Mouse (Mus musculus) myocyte (in vitro differentiated cells): Measurements from ENCODE around the gene St6galnac6. TPM values are rescaled to one million over a fixed set of nuclear protein-coding genes. Genes with fewer than 3 reads are reported as not detected.

ENCODE experiments used
- H3K27me3 ChIP-seq: one replicate; pipeline ENCODE4 v1.6.1; 2011; ENCODE audit not compliant: control insufficient read depth, insufficient read depth, insufficient read length
- H3K36me3 ChIP-seq: one replicate; pipeline ENCODE4 v1.6.1; 2011; ENCODE audit not compliant: control insufficient read depth, insufficient read depth
- H3K4me2 ChIP-seq: one replicate; pipeline ENCODE4 v1.6.1; 2011; ENCODE audit warnings: low read depth, control low read depth
- H3K4me3 ChIP-seq: one replicate; pipeline ENCODE4 v1.5.1; 2011; ENCODE audit warnings: mild to moderate bottlenecking, control low read depth, moderate library complexity
- H3K79me2 ChIP-seq: one replicate; pipeline ENCODE4 v1.6.1; 2011; ENCODE audit not compliant: control insufficient read depth, insufficient read depth
- H3ac ChIP-seq: one replicate; pipeline ENCODE4 v1.6.1; 2011; ENCODE audit not compliant: control insufficient read depth, insufficient read length
- CEBPB ChIP-seq: IDR thresholded peaks from 2 replicates; pipeline ENCODE4 v1.6.1; 2011; ENCODE audit warnings: mild to moderate bottlenecking, moderate library complexity; ENCODE audit not compliant: poor library complexity, insufficient read depth, severe bottlenecking
- E2F4 ChIP-seq: IDR thresholded peaks from one replicate; pipeline ENCODE4 v1.6.1; 2011; ENCODE audit warnings: mild to moderate bottlenecking, control low read depth, moderate library complexity; ENCODE audit not compliant: insufficient read depth
- MAX ChIP-seq: IDR thresholded peaks from one replicate; pipeline ENCODE4 v1.6.1; 2011; ENCODE audit warnings: low read depth, mild to moderate bottlenecking, control low read depth
- MYOD1 ChIP-seq, 3 experiments: IDR thresholded peaks; one replicate each; pipeline ENCODE4 v1.6.1; 2011; ENCODE audit warnings: control low read depth in 2 of 3, low read depth in 2 of 3, mild to moderate bottlenecking in 2 of 3, moderate library complexity in 1 of 3; ENCODE audit not compliant: insufficient read length in 2 of 3, control insufficient read depth in 1 of 3
- MYOG ChIP-seq, 3 experiments: IDR thresholded peaks; one replicate each; pipeline ENCODE4 v1.6.1; 2011; ENCODE audit warnings: control low read depth in 2 of 3, low read depth in 2 of 3, mild to moderate bottlenecking in 2 of 3; ENCODE audit not compliant: insufficient read length in 2 of 3, control insufficient read depth in 1 of 3, insufficient read depth in 1 of 3
- POLR2A ChIP-seq: IDR thresholded peaks from one replicate; pipeline ENCODE4 v1.6.1; 2011; ENCODE audit warnings: low read depth, mild to moderate bottlenecking, control low read depth, moderate library complexity; ENCODE audit not compliant: insufficient read length
- POLR2AphosphoS2 ChIP-seq: IDR thresholded peaks from one replicate; pipeline ENCODE4 v1.6.1; 2011; ENCODE audit warnings: low read depth, control low read depth; ENCODE audit not compliant: insufficient read length
- REST ChIP-seq: IDR thresholded peaks from one replicate; pipeline ENCODE4 v1.6.1; 2011; ENCODE audit warnings: mild to moderate bottlenecking, control low read depth, moderate library complexity; ENCODE audit not compliant: insufficient read depth, insufficient read length
- SRF ChIP-seq: IDR thresholded peaks from one replicate; pipeline ENCODE4 v1.6.1; 2011; ENCODE audit warnings: low read depth; ENCODE audit not compliant: control insufficient read depth, insufficient read length
- TCF12 ChIP-seq: IDR thresholded peaks from one replicate; pipeline ENCODE4 v1.6.1; 2011; ENCODE audit warnings: mild to moderate bottlenecking, control low read depth; ENCODE audit not compliant: poor library complexity, insufficient read depth, severe bottlenecking
- TCF3 ChIP-seq: IDR thresholded peaks from one replicate; pipeline ENCODE4 v1.6.1; 2011; ENCODE audit warnings: low read depth, control low read depth; ENCODE audit not compliant: insufficient read length
- USF1 ChIP-seq: IDR thresholded peaks from one replicate; pipeline ENCODE4 v1.6.1; 2011; ENCODE audit warnings: low read depth, mild to moderate bottlenecking, control low read depth, moderate library complexity
- polyA plus RNA-seq: library from polyadenylated mRNA; unstranded; fragments of >200 nt; fragmentation: generic; extraction: Trizol; gene quantifications from one replicate; pipeline ENCODE4 v1.2.1, GENCODE M21; 2012; ENCODE audit warnings: missing spikeins

Gene St6galnac6
- polyA plus RNA-seq, 1 experiment = 48.7 TPM

DNA sequence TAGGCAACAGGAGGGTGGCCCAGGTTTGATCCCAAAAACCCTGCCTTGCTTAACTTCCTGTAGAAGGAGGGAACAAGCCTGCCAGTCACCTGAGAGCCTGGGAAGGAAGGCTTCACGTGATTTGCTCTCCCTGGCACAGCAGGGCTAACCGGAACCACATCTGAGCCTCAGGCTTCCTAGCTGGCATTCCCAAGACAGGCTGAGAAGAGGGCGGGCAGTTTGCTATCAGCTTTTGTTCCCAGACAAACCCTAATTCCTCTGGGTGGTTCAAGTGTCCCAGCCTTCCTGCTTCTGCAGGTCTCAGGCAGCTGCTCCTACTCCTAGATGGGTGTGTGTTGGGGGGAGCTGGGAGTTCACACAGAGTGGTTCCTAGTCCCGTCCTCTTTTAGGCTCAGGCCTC is 44.0 kb upstream of the St6galnac6 start:
- Histone ChIP-seq H3K4me3 (no peak overlapping the region), H3K27me3 (no peaks in the 10 kb centered on the region), H3K4me2 (no peak overlapping the region), H3K36me3 (no peaks in the 10 kb centered on the region), H3K79me2 (no peaks in the 10 kb centered on the region), H3ac (no peak overlapping the region)
- TF ChIP-seq POLR2A (no peak), POLR2AphosphoS2 (no peak), CEBPB (no peak), USF1 (peak; percentile 30), MYOG (IDR thresholded peaks at IDR 0.05; ENCODE audit: control insufficient read depth in 1 of 3, insufficient read depth in 1 of 3, insufficient read length in 2 of 3, low read depth in 2 of 3) (peak in 1 of 3 experiments; percentile 54), MAX (no peak), TCF12 (no peak), MYOD1 (IDR thresholded peaks at IDR 0.05; ENCODE audit: control insufficient read depth in 1 of 3, insufficient read length in 2 of 3, low read depth in 2 of 3) (no peak), E2F4 (no peak), REST (no peak), TCF3 (no peak), SRF (no peak)

DNA sequence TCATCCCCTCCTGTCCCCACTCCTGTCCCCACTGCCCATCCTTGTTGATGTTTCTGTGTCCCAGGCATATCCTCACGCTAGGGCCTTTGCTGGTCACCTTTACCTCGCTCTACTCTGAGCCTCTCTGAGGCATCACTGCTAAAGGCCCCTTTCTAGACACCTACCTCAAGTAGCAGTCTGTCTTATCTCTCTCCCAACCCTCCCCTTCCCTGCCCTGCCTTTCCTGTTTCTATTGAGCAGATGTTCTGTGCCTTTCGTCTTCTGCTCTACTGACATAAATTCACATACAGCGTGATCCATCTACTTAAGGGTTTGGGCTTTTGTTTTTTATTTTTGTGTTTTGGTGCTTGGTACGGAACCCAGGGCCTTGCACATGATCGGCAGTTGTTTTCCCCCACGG is 43.5 kb upstream of the St6galnac6 start:
- TF ChIP-seq REST (no peak), MYOG (IDR thresholded peaks at IDR 0.05; ENCODE audit: control insufficient read depth in 1 of 3, insufficient read depth in 1 of 3, insufficient read length in 2 of 3, low read depth in 2 of 3) (no peak), POLR2A (no peak), E2F4 (no peak), CEBPB (no peak), TCF3 (no peak), POLR2AphosphoS2 (no peak), USF1 (no peak), SRF (no peak), MAX (no peak), MYOD1 (IDR thresholded peaks at IDR 0.05; ENCODE audit: control insufficient read depth in 1 of 3, insufficient read length in 2 of 3, low read depth in 2 of 3) (no peak), TCF12 (no peak)
- Histone ChIP-seq H3K4me2 (no peak overlapping the region), H3K27me3 (no peaks in the 10 kb centered on the region)

DNA sequence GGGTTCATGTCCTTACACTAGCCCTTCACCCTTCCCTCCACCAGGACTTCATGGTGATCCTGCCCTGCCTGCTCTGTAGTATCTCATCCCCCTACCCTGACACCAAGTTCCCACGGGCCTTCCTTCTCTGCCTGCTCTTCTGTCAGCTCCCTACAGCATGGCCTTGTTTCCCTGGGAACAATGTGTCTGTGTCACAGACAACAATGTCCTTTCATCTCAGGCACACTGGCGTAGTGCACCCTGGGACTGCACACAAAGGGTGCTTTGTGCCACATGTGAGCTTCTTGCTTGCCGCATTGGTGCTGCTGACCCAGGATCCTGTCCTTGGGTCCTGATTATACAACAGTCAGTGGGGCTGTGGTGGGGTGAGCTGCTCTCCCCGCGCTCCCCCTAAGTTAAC is 39.9 kb upstream of the St6galnac6 start:
- no peak overlapping the region for H3ac ChIP-seq
- no peaks in the 10 kb centered on the region for H3K79me2 ChIP-seq
- no peaks in the 10 kb centered on the region for H3K27me3 ChIP-seq
- TF ChIP-seq POLR2AphosphoS2 (no peak), TCF3 (no peak), SRF (no peak), MAX (no peak), REST (no peak), CEBPB (no peak), MYOD1 (IDR thresholded peaks at IDR 0.05; ENCODE audit: control insufficient read depth in 1 of 3, insufficient read length in 2 of 3, low read depth in 2 of 3) (no peak), MYOG (IDR thresholded peaks at IDR 0.05; ENCODE audit: control insufficient read depth in 1 of 3, insufficient read depth in 1 of 3, insufficient read length in 2 of 3, low read depth in 2 of 3) (no peak)
- H3K4me3 ChIP-seq = no peak overlapping the region
- H3K36me3 ChIP-seq = no peaks in the 10 kb centered on the region
- no peak overlapping the region for H3K4me2 ChIP-seq

More for the DNA sequence above, 43.5 kb upstream of the St6galnac6 start:
- no peak overlapping the region for H3K4me3 ChIP-seq
- no peaks in the 10 kb centered on the region for H3K36me3 ChIP-seq
- no peak overlapping the region for H3ac ChIP-seq
- H3K79me2 ChIP-seq = no peaks in the 10 kb centered on the region

DNA sequence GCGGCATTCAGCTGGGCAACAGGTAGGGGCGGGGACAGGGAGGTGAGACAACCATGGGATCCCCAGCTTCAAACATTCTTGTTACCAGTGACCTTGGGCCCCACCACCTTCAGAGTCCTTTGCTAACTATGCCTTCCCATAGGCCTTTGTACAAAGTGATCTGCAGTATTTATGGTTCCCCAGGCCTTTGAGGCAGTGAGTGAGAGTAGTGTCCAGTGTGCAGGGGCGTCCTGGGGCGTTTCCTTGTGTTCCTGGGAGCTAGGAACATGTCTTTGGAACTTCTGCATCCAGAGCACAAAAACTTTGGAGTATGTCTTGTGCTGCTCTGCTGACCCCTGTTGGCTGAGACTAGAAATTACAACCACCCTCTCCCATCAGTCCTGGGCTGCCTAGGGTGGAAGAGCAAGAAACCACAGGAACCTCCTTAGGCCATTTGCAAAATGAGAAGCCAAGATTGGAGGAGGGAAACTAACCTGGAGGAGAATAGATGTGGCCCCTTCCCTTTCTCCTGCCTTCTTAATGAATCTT is 32.9 kb upstream of the St6galnac6 start:
- H3K36me3 ChIP-seq = no peaks in the 10 kb centered on the region
- no peaks in the 10 kb centered on the region for H3K27me3 ChIP-seq
- peaks cover 9% of the 10 kb centered on the region for H3K79me2 ChIP-seq
- H3K4me2 ChIP-seq = no peak overlapping the region
- H3K4me3 ChIP-seq = no peak overlapping the region
- TF ChIP-seq TCF12 = no peak
- no peak for TF ChIP-seq E2F4
- no peak for TF ChIP-seq MYOD1 (IDR thresholded peaks at IDR 0.05; ENCODE audit: control insufficient read depth in 1 of 3, insufficient read length in 2 of 3, low read depth in 2 of 3)
- no peak overlapping the region for H3ac ChIP-seq

DNA sequence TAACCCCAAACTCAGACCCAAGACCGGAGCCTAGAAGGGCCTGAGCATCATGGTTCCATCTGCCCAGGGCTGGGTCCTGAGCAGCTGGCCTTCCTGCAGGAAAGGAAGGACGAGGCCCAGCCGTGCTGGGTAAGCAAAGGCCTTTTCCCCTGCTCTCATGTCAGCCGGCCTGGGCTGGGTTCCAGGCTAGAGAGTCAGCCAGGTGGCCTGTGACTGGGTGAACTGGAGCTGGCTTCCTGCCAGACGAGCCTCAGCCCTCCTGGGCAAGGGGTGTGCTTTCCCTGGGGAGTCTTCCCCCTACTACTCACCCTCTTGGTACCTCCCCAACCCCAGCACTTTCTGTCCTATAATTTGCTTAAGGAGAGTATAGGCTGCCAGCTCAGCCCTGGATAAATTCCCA is 31.4 kb upstream of the St6galnac6 start:
- Histone ChIP-seq H3K79me2 (peaks cover 21% of the 10 kb centered on the region), H3ac (no peak overlapping the region), H3K36me3 (no peaks in the 10 kb centered on the region), H3K4me3 (no peak overlapping the region), H3K4me2 (no peak overlapping the region), H3K27me3 (no peaks in the 10 kb centered on the region)
- TF ChIP-seq MAX = no peak
- no peak for TF ChIP-seq CEBPB
- no peak for TF ChIP-seq SRF
- no peak for TF ChIP-seq MYOD1 (IDR thresholded peaks at IDR 0.05; ENCODE audit: control insufficient read depth in 1 of 3, insufficient read length in 2 of 3, low read depth in 2 of 3)
- no peak for TF ChIP-seq MYOG (IDR thresholded peaks at IDR 0.05; ENCODE audit: control insufficient read depth in 1 of 3, insufficient read depth in 1 of 3, insufficient read length in 2 of 3, low read depth in 2 of 3)
